Mouse (Mus musculus): ENCODE measurements around the gene Gbgt1.

Gbgt1 gene

GRCm38 (mm10) chr2:28528354-28528730 lies 31.7 kb downstream of the Gbgt1 start:
- DNase-seq (ENCODE audit: low read depth) = no peak

- DNase-seq (ENCODE audit: low read depth) = no peak
Observed at GRCm38 (mm10) chr2:28529856-28530255, 33.2 kb downstream of the Gbgt1 start.

GRCm38 (mm10) chr2:28530311-28530710 lies 33.6 kb downstream of the Gbgt1 start:
- DNase-seq (ENCODE audit: low read depth) = no peak

GRCm38 (mm10) chr2:28532938-28533771 lies 36.5 kb downstream of the Gbgt1 start:
- DNase-seq (ENCODE audit: low read depth) = peak; percentile 88

- DNase-seq (ENCODE audit: low read depth) = no peak
Observed at GRCm38 (mm10) chr2:28533901-28534435, 37.3 kb downstream of the Gbgt1 start.

GRCm38 (mm10) chr2:28534436-28535262 lies 38.0 kb downstream of the Gbgt1 start:
- DNase-seq (ENCODE audit: low read depth) = no peak

GRCm38 (mm10) chr2:28535263-28535540 lies 38.5 kb downstream of the Gbgt1 start:
- DNase-seq (ENCODE audit: low read depth) = no peak

GRCm38 (mm10) chr2:28535650-28536049 lies 39.0 kb downstream of the Gbgt1 start:
- DNase-seq (ENCODE audit: low read depth) = no peak

- no peak for DNase-seq (ENCODE audit: low read depth)
Observed at GRCm38 (mm10) chr2:28536166-28536565, 39.5 kb downstream of the Gbgt1 start.

- no peak for DNase-seq (ENCODE audit: low read depth)
Observed at GRCm38 (mm10) chr2:28536766-28537633, 40.3 kb downstream of the Gbgt1 start.

- no peak for DNase-seq (ENCODE audit: low read depth)
Observed at GRCm38 (mm10) chr2:28537634-28537920, 40.9 kb downstream of the Gbgt1 start.

- no peak for DNase-seq (ENCODE audit: low read depth)
Observed at GRCm38 (mm10) chr2:28537995-28538816, 41.5 kb downstream of the Gbgt1 start.

GRCm38 (mm10) chr2:28538817-28539128 lies 42.1 kb downstream of the Gbgt1 start:
- no peak for DNase-seq (ENCODE audit: low read depth)

GRCm38 (mm10) chr2:28539206-28539605 lies 42.5 kb downstream of the Gbgt1 start:
- DNase-seq (ENCODE audit: low read depth) = no peak

- peak; percentile 66 for DNase-seq (ENCODE audit: low read depth)
Observed at GRCm38 (mm10) chr2:28539949-28540348, 43.3 kb downstream of the Gbgt1 start.

GRCm38 (mm10) chr2:28540587-28541227 lies 44.0 kb downstream of the Gbgt1 start:
- DNase-seq (ENCODE audit: low read depth) = no peak

GRCm38 (mm10) chr2:28543894-28544293 lies 47.2 kb downstream of the Gbgt1 start:
- DNase-seq (ENCODE audit: low read depth) = no peak

GRCm38 (mm10) chr2:28545976-28546375 lies 49.3 kb downstream of the Gbgt1 start:
- no peak for DNase-seq (ENCODE audit: low read depth)

- DNase-seq (ENCODE audit: low read depth) = no peak
Observed at GRCm38 (mm10) chr2:28546560-28546959, 49.9 kb downstream of the Gbgt1 start.

GRCm38 (mm10) chr2:28547237-28548172 lies 50.8 kb downstream of the Gbgt1 start:
- peak; percentile 92 for DNase-seq (ENCODE audit: low read depth)
